Comparison of ENCODE assay signal across 8 mouse cellular contexts in the genomic region with DNA sequence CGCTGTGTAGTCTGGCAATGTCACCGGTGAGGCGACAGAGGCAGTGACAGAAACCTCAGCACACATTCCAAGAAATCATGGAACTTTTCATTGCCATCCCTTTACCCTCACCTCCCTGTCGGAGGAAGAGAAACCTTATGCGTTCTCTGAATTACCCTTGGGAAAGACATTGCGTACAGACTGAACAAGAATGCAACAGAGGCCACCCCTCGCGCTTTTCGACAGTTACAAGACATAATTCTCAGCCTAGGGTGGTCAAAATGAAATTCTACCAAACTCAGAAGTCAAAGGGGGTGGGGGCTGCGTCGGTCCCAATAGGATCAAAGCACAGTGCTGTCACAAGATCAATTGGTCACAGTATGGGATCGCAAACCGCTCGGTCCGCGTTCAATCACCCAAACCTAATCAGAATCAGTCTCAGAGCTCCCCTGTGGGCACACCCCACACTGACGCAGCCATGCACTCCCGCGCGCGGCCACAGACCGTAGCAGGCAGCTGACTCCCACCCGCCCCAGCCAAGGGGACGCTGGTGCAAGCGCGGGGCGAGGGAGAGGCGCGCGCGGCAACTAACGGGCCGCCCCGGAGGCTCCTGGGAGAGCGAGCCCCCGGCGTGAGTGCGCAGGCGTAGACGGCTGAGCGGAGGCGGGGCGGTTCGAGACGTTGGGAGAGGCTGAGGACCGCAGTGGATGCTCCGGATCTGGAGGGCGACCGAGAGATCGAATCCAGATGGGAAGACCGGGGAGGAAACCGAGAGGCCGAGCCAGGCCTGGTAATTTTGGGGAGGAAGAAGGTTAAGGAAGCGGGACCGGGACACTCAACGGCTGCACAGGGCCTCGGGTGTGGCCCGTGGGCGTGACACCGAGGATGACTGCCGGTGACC. TPM values are rescaled to one million over a fixed set of nuclear protein-coding genes. Genes with fewer than 3 reads are reported as not detected.
DNase-seq lines count a peak whose midpoint lies in the region; ATAC-seq lines count a peak whose summit lies in the region.

Gene Zfp382 (plus strand): TSS at position 635 of the 880 bp plus-strand sequence.

- no peaks in the 10 kb centered on the region for H3K9me3 ChIP-seq in hindbrain, embryonic 14.5 days (ENCODE audit: control insufficient read depth, low read length)

- peak; percentile 97 for ATAC-seq in hindbrain, embryonic 14.5 days (ENCODE audit: low FRiP score)

- H3K27ac ChIP-seq in hindbrain, embryonic 14.5 days, result peak within 1 kb of the TSS; percentile 78

- no peaks in the 10 kb centered on the region for H3K27me3 ChIP-seq in hindbrain, embryonic 14.5 days (ENCODE audit: control insufficient read depth, insufficient read depth, low read length)

- H3K4me1 ChIP-seq in hindbrain, embryonic 14.5 days (replicated peaks; ENCODE audit: control insufficient read depth, insufficient read depth, low read length), result peaks cover 7% of the 10 kb centered on the region

- H3K4me2 ChIP-seq in hindbrain, embryonic 14.5 days (replicated peaks), result peak within 1 kb of the TSS; percentile 73

- H3K4me3 ChIP-seq in hindbrain, embryonic 14.5 days (replicated peaks; ENCODE audit: low read length), result peak within 1 kb of the TSS; percentile 84

- under 1% methylated on average over 61 of the region's 61 CpGs for WGBS in hindbrain, embryonic 14.5 days

- H3K9ac ChIP-seq in hindbrain, embryonic 14.5 days, result peak within 1 kb of the TSS; percentile 85

- DNase-seq in T-cell, adult 2 months (ENCODE audit: low spot score), result peak; percentile 88
- peak; percentile 94 to 97 for DNase-seq in cerebellum, postnatal 25 days
- peak; percentile 73 to 76 for DNase-seq in frontal cortex, postnatal 25 days (ENCODE audit: low spot score in 2 of 2)
- DNase-seq in hindbrain, embryonic 14.5 days (ENCODE audit: low spot score), result peak; percentile 96
- peak; percentile 90 to 91 for DNase-seq in layer of hippocampus, postnatal 36 days
- DNase-seq in lung, postnatal 25 days (ENCODE audit: low spot score), result peak; percentile 90
- DNase-seq in retina, adult 2 months (ENCODE audit: low read depth, low spot score), result peak; percentile 80
- peak; percentile 93 for DNase-seq in thymus, postnatal 25 days

- H3K36me3 ChIP-seq in hindbrain, embryonic 14.5 days (replicated peaks; ENCODE audit: control insufficient read depth, insufficient read depth), result peaks cover 11% of the 10 kb centered on the region; the same call in 1 of the 2 replicates

RNA-seq across cellular contexts. Expression of gene Zfp382, which starts in this region (rescaled TPM):
- polyA plus RNA-seq in hindbrain, embryonic 14.5 days (2014; fragmentation: Nextera tagmentation; extraction: Ambion mirVana), result 14.6 and 15.5 TPM in 2 replicates
- total RNA-seq in layer of hippocampus, postnatal 36 days (2021), result 10 to 100 TPM; 31.8 to 35.0 TPM

Comparison
In these comparisons a context has a peak if more than half of its experiments do, and no peak if none do; other contexts are left out.
1. Peak in every context shown above with its lines: DNase-seq, ATAC-seq, H3K4me3 ChIP-seq and H3K27ac ChIP-seq.